In genomic region chr15:97135291-97135690, GRCm38 (mm10) we compare ENCODE assay signal across 9 mouse cellular contexts.
A peak's percentile ranks its signal among the peaks of the same experiment; 100 is the strongest.
DNase-seq lines count a peak whose midpoint lies in the region; ATAC-seq and TF ChIP-seq lines count a peak whose summit lies in the region.
"Had no signal": no experiment of that assay in that cellular context is flagged by ENCODE, and none has a peak within 500 bp of the region (broad histone marks: within the 10 kb centered on the region; RNA-seq: fewer than 3 reads in every experiment).

No protein-coding gene starts in this region.

- TF ChIP-seq CTCF in liver, embryonic 14.5 days (IDR thresholded peaks at IDR 0.05; ENCODE audit: low read depth), result peak; percentile 69

- 5% methylated on average over 11 of the region's 11 CpGs for WGBS in liver, embryonic 14.5 days (ENCODE audit: insufficient replicate concordance)

- H3K4me1 ChIP-seq in liver, embryonic 14.5 days (replicated peaks; ENCODE audit: control insufficient read depth in 2 of 2, insufficient read depth in 2 of 2, low read length in 1 of 2), result no peaks in the 10 kb centered on the region
- H3K4me1 ChIP-seq: limb, embryonic 15.5 days had no signal

- H3K4me3 ChIP-seq in liver, embryonic 14.5 days (ENCODE audit: insufficient read depth in 1 of 2, low read depth in 2 of 2, low read length in 2 of 2), result no peak overlapping the region
- H3K4me3 ChIP-seq: limb, embryonic 15.5 days had no signal

- no peak for ATAC-seq in liver, embryonic 14.5 days (ENCODE audit: insufficient read depth)

- H3K4me2 ChIP-seq in liver, embryonic 14.5 days (ENCODE audit: low read depth), result no peak overlapping the region
- H3K4me2 ChIP-seq: limb, embryonic 15.5 days had no signal

- no peaks in the 10 kb centered on the region for H3K36me3 ChIP-seq in liver, embryonic 14.5 days (replicated peaks; ENCODE audit: control insufficient read depth, insufficient read depth, low read depth)
- H3K36me3 ChIP-seq: limb, embryonic 15.5 days had no signal

- TF ChIP-seq EP300 in liver, embryonic 14.5 days (IDR thresholded peaks at IDR 0.05; ENCODE audit: low read depth), result no peak

- H3K9me3 ChIP-seq in liver, embryonic 14.5 days (ENCODE audit: control insufficient read depth, low read length), result no peaks in the 10 kb centered on the region
- H3K9me3 ChIP-seq: limb, embryonic 15.5 days had no signal

- DNase-seq in cerebellum, adult 9-11 months, result peak; percentile 3
- no peak for DNase-seq in cerebellum, adult 11-12 months
- DNase-seq in 3T3-L1 (ENCODE audit: low read depth, low spot score), result peak; percentile 91
- DNase-seq in adrenal gland, postnatal 10 days, result peak; percentile 71
- peak; percentile 39 for DNase-seq in fibroblast of lung, adult 2 months (ENCODE audit: low read depth)
- peak; percentile 60 for DNase-seq in induced T-regulatory cell, adult 2 months (ENCODE audit: low read depth)
- peak; percentile 11 to 33 (median 19) for DNase-seq in liver, embryonic 14.5 days (ENCODE audit: low read depth in 3 of 3, low spot score in 3 of 3)
- DNase-seq in right cerebral cortex, postnatal 36 days (ENCODE audit: low spot score in 2 of 2), result peak; percentile 12 to 18

- no peaks in the 10 kb centered on the region for H3K27me3 ChIP-seq in liver, embryonic 14.5 days (ENCODE audit: control insufficient read depth, insufficient read depth, low read length)
- H3K27me3 ChIP-seq: limb, embryonic 15.5 days had no signal

- H3K27ac ChIP-seq in liver, embryonic 14.5 days, result no peak overlapping the region
- H3K27ac ChIP-seq: limb, embryonic 15.5 days had no signal

- no peak overlapping the region for H3K9ac ChIP-seq in liver, embryonic 14.5 days (replicated peaks)
- H3K9ac ChIP-seq: limb, embryonic 15.5 days had no signal
